Mouse (Mus musculus): ENCODE data around the gene H2-M5.

H2-M5 gene

DNA sequence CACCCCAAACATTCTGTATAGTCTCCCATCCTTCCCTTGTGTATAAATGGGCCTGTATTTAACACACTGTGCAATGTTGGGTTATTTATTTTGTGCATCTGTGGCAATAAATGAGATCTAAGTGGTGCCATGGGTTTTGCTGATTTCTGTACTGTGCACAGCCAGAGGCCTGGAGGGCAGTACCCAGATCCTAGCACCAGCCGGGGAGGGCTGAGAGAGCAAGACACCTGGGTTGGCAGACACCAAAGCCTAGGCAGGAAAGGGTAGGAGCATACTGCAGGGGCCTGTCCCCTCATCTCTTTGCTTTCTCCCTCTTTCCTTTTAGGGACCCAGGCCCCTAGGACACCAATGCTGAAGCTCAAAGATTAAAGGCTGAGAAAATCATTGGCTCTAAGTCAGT is 41.1 kb downstream of the H2-M5 start:
- DNase-seq (ENCODE audit: low spot score in 2 of 2): no peak

DNA sequence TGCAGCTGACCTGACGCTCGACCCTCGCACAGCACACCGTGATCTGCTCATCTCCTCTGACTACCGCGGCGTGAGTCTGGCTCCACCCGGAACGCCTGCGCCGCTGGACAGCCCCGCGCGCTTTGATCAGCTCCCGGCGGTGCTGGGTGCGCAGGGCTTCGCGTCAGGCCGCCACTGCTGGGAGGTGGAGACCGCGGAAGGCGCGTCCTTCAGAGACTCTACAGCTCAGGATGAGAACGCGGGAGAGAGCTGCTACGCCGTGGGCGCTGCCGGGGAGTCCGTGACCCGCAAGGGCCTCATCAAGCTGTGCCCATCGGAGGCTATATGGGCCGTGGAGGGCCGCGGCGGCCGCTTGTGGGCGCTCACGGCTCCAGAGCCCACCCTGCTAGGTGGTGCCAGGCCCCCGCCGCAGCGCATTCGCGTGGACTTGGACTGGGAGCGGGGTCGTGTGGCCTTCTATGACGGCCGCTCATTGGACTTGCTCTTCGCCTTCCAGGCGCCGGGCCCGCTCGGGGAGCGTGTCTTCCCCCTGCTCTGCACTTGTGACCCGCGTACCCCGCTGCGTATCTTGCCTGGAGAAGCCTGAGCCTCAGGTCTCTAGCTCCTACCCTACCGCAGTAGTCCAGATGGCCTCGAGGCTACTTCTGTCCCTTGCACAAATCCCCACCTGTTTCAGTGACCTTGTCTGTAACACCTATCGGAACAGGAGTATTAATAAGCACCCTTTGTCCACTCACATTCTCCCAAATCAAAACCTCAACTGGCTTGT is 42.1 kb downstream of the H2-M5 start:
- peak; percentile 62 to 64 for DNase-seq (ENCODE audit: low spot score in 2 of 2)

DNA sequence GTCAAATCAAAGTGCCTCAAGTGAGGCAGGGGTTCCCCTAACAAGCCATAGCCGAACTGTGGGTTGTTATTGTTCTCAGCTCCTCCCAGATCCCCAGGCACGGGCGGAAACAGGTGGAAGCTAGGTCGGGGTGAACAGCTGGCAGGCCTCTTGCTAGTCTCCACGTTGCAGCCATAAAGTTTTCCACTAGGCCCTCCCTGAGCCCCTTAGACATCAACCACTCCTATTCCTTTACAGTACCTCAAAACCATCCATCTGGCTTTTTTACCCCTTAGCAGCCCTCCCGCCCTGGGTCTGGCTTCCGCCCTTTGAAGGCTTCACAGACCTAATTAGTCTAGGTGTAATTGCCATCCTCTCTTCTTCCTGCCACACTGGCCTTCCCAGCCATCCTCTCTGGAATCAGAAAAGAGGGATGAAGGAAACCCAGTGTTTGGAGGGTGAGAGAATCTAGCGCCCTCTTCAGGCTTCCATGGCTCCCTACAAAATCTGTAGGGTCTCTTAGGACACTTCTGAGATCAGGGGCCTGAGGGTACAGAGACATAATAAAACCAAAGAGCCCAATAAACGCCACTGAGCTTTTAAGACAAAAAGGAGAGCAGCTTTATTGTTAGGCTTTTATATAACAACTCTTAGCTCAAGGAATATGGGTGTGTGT is 45.1 kb downstream of the H2-M5 start:
- no peak for DNase-seq (ENCODE audit: low spot score in 2 of 2)

DNA sequence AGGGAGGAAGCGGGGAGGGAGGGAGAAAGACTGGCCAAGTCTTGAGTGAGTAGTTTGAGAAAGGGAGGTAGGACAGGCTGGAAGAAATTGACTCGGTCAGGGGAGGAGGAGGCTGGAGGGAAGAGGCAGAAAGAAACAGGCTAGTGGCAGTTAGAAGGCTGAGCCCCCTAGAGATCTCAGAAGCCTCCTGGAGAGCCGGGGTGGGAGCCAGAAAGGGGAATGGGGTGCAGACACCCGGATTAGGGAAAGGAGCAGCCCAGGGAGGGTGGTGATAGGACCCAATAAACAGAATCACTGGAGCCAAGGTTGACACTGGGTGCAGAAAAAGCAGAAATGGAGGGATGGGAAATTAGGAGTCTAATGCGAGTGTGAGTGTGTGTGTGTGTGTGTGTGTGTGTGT is 45.6 kb downstream of the H2-M5 start:
- DNase-seq (ENCODE audit: low spot score in 2 of 2): no peak

DNA sequence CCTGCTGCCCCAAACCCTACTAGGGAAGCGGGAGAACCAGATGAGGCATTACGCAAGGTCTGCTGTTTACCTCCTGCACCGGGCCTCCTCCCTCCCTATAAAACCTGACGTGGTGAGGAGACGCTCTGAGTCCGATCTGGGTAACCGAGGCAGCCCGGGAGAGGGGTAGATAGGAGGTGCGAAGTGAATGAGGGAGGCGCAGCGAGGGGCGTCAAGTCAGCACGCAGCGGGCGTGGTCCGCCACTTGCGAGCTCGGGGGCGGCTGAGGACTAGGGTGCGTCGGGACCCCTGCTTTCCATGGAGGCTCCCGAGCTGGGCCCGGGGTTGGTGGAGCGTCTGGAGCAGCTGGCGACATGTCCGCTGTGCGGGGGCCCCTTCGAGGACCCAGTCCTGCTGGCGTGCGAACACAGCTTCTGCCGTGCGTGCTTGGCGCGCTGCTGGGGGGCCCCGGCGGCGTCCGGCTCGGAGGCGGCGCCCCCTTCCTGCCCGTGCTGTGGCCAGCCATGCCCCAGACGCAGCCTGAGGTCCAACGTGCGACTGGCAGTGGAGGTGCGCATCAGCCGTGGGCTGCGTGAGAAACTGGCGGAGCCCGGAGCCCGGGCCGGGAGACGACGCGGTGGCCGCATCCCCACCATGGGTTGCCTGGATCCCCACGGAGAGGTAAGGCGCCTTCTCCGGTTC is 46.4 kb downstream of the H2-M5 start, which contains the start of gene Rnf39:
Gene Rnf39, plus strand, starts transcription at position 128 of the 681 bp plus-strand sequence.
- peak in 1 of 2 experiments; percentile 58 for DNase-seq (ENCODE audit: low spot score in 2 of 2)

DNA sequence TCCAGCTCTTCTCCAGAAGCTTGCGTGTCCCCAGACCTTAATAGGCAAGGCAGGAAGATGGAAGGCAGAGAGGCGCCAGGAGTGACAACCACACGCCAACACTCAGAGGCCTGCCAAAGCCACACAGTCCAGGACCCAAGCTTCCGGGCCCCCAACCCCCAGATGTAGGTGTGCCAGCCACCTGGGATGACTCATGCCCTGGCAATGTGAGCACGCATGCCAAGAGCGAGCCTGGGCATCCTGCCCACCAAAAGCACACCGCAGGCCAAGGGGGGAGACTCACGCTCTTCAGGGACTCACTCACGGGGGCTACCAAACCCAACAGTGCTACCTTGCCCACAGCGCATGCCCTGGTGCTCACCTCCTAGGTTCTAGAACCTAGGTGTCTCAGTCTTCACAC is 46.9 kb downstream of the H2-M5 start:
- DNase-seq (ENCODE audit: low spot score in 2 of 2): peak; percentile 61 to 69

DNA sequence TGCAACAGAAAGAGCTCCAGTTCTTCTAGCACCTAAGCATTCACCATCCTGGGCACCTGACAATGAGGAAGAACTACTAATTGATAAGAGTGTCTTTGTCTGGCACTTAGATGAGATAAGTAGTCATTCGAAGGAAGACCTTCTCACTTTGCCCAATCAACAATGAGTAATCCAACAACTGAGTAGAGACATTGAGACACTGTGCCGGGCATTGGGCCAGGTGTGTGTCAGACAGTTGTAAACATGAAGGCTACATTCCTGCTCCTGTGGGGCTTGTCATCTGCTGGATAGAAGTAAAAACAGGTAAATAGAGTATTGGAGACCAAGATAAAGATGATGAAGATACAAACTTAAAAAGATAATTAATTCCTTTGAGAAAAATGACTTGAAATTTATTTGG is 51.3 kb downstream of the H2-M5 start:
- no peak for DNase-seq (ENCODE audit: low spot score in 2 of 2)

All from right cerebral cortex, adult 2 months (tissue).